Mouse (Mus musculus) heart, adult 18-20 months (tissue): ENCODE measurements at regions not wholly inside any gene's neighbourhood (a gene's known extent, or its start where the extent isn't known, plus 50 kb on each side); places are given as distances from the start of the nearest gene placed in this dataset.

Experiments used
- DNase-seq, 2 experiments: peaks; one replicate each; pipeline ENCODE4 v3.0.0; 2021 to 2022; ENCODE audit warnings: mixed read lengths in 1 of 2

DNA sequence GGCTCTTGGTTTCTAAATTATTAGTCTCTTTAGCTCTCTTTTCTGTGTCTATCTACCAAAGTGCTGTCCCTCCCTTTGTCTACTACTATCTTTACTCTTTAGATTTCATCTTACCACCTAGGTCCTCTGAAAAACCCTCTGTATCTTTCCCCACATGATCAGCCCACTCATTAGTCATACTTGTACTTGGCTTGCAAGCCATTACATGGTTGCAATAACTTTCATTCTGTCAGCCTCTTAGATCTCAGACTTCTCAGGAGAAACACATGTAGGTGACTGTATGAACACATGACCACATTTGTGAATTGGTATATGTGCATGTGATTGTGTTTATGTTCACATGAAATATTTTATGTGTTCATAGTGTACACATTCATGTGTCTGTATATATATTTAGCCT is 83.3 kb upstream of the Agbl1 start:
- DNase-seq = no peak

- no peak for DNase-seq
Measured at GRCm38 (mm10) chr7:76156869-76157268, 72.8 kb upstream of the Agbl1 start.

- DNase-seq = no peak
Measured at GRCm38 (mm10) chr7:76164191-76164590, 65.5 kb upstream of the Agbl1 start.

DNA sequence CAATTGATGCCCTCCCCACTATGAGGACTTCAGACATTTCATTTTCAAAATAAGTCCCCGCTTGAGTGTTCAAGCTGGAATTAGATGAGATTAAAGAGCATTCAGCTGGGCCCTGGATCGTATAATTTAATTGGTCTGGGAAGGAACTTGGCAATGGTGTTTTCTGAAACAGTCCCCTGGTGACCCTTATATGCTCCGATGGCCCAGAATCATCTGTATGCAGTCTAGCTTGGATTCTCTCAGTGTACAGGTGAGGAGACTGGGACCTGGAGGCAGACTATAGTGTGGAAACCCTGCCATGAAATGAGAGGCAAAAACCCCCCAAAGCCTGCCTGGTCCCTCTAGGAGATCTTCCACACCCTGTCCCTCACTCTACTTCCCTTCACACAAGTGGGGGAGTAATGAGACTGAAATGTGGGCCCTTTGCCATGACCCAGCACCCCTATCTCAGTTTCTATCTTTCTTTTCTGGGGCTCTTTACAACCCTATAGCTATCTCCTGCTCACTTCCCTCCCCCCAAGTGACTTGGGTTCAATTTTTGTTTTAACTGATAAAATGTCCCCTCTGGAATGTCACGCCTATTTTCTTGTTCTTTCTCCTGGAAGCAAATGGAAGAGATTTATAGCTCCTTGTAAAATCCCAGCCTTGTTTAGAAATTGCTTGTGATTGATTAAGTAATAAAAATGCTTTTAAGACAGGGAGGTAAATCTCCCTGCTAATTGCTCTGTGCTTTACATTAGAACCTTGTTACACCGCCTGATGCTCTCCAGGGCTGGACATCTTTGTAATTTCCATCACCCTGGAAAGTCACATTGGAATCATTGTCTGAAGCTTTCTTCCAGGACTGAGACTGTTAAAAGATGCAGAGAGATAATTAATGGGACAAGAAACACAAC is 64.7 kb upstream of the Agbl1 start:
- DNase-seq = no peak

GRCm38 (mm10) chr7:76170481-76170880 is 59.2 kb upstream of the Agbl1 start:
- no peak for DNase-seq

DNA sequence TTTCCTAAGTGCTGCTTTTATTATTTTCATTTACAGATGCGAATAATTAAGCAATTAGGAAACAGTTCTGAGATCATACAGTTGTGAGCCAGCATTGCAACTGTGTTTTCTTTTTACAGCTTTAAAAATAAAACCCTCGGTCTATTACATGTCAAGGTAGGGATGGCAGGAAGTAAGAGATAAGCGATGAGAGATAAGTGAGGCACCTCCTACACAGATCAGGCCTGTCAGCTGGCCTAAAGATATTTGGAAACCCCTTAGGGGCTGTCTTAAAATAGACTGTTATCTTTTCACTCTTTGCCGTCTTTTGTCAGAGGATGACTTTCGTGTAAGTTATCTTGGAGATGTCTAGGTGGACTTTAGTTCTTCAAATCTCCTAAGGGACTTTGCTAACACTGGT is 53.5 kb upstream of the Agbl1 start:
- DNase-seq = no peak

DNA sequence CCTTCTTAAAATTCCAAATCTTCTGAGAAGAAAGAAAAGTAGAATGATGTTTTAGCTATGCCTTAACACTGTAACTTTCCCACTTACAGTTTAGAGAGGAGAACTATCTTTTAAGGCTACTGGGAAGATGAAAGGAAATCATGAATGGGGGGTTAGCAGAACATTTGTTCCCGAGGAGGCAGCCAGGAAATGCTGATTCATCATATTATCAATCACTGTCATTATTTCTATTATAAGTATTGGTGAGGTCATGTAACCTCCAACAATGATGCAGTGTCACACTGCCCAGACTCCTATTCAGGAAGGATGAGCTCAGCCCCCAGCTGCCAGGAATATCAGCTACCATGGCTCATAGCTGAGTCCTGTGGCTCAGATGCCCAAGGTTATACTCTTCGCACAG is 52.3 kb upstream of the Agbl1 start:
- DNase-seq = no peak
